In genomic region chr16:93920673-93921072, GRCm38 (mm10) we compare ENCODE assay signal across 25 mouse cellular contexts. TPM values are rescaled to one million over a fixed set of nuclear protein-coding genes. Genes with fewer than 3 reads are reported as not detected.
DNase-seq lines count a peak whose midpoint lies in the region; ATAC-seq and TF ChIP-seq lines count a peak whose summit lies in the region.
"Had no signal": no experiment of that assay in that cellular context is flagged by ENCODE, and none has a peak within 500 bp of the region (broad histone marks: within the 10 kb centered on the region; RNA-seq: fewer than 3 reads in every experiment).

No protein-coding gene starts in this region.

- TF ChIP-seq CTCF in midbrain, postnatal 0 days (IDR thresholded peaks at IDR 0.05), result no peak
- no peak for TF ChIP-seq CTCF in CH12.LX (conservative IDR thresholded peaks at IDR 0.05 in 1 of 2, IDR thresholded peaks at IDR 0.05 in 1 of 2; ENCODE audit: low read depth in 2 of 2, low read length in 2 of 2)

- WGBS in kidney, embryonic 15.5 days, result 64% methylated on average over 4 of the region's 4 CpGs
- 71% methylated on average over 4 of the region's 4 CpGs for WGBS in kidney, embryonic 16.5 days
- 83% methylated on average over 4 of the region's 4 CpGs for WGBS in midbrain, embryonic 11.5 days
- 87% methylated on average over 4 of the region's 4 CpGs for WGBS in midbrain, postnatal 0 days
- WGBS in hindbrain, embryonic 14.5 days, result 79% methylated on average over 4 of the region's 4 CpGs

- no peak for ATAC-seq in kidney, embryonic 15.5 days (replicated peaks; ENCODE audit: low FRiP score)
- no peak for ATAC-seq in kidney, embryonic 16.5 days (ENCODE audit: low FRiP score, low TSS enrichment)
- ATAC-seq in midbrain, embryonic 11.5 days (ENCODE audit: low FRiP score), result no peak
- ATAC-seq in midbrain, postnatal 0 days (ENCODE audit: low FRiP score), result no peak
- no peak for ATAC-seq in hindbrain, embryonic 14.5 days (ENCODE audit: low FRiP score)
- ATAC-seq: CD4-positive, CD25-positive, alpha-beta regulatory T cell, adult 4 months; forebrain, embryonic 14.5 days; forebrain, embryonic 16.5 days had no signal

- no peak overlapping the region for H3K4me3 ChIP-seq in kidney, embryonic 15.5 days (replicated peaks)
- no peak overlapping the region for H3K4me3 ChIP-seq in kidney, embryonic 16.5 days (ENCODE audit: low read length)
- no peak overlapping the region for H3K4me3 ChIP-seq in midbrain, embryonic 11.5 days (ENCODE audit: low read depth, low read length)
- H3K4me3 ChIP-seq in midbrain, postnatal 0 days (ENCODE audit: low read depth, low read length), result no peak overlapping the region
- no peak overlapping the region for H3K4me3 ChIP-seq in CH12.LX (replicated peaks in 1 of 3; ENCODE audit: low read depth in 2 of 3, low read length in 2 of 3, poor library complexity in 1 of 3)
- H3K4me3 ChIP-seq in hindbrain, embryonic 14.5 days (replicated peaks; ENCODE audit: low read length), result no peak overlapping the region
- H3K4me3 ChIP-seq: embryonic facial prominence, embryonic 13.5 days; embryonic facial prominence, embryonic 15.5 days; erythroblast, embryonic 14.5 days; forebrain, embryonic 10.5 days; forebrain, embryonic 12.5 days had no signal

- no peak overlapping the region for H3K9ac ChIP-seq in kidney, embryonic 15.5 days
- no peak overlapping the region for H3K9ac ChIP-seq in kidney, embryonic 16.5 days (replicated peaks; ENCODE audit: low read length)
- no peak overlapping the region for H3K9ac ChIP-seq in midbrain, embryonic 11.5 days (ENCODE audit: low read length)
- H3K9ac ChIP-seq in midbrain, postnatal 0 days (replicated peaks; ENCODE audit: low read length, poor library complexity, severe bottlenecking), result no peak overlapping the region
- no peak overlapping the region for H3K9ac ChIP-seq in CH12.LX (ENCODE audit: insufficient read depth, low read depth)
- H3K9ac ChIP-seq in hindbrain, embryonic 14.5 days, result no peak overlapping the region
- H3K9ac ChIP-seq: embryonic facial prominence, embryonic 13.5 days; embryonic facial prominence, embryonic 15.5 days; forebrain, embryonic 12.5 days had no signal

- no peaks in the 10 kb centered on the region for H3K9me3 ChIP-seq in kidney, embryonic 15.5 days (replicated peaks)
- H3K9me3 ChIP-seq in kidney, embryonic 16.5 days (ENCODE audit: low read length), result no peaks in the 10 kb centered on the region
- no peaks in the 10 kb centered on the region for H3K9me3 ChIP-seq in midbrain, embryonic 11.5 days (ENCODE audit: control insufficient read depth, low read length)
- H3K9me3 ChIP-seq in midbrain, postnatal 0 days (ENCODE audit: low read length), result no peaks in the 10 kb centered on the region
- H3K9me3 ChIP-seq in CH12.LX (replicated peaks; ENCODE audit: low read length), result no peaks in the 10 kb centered on the region
- H3K9me3 ChIP-seq in hindbrain, embryonic 14.5 days (ENCODE audit: control insufficient read depth, low read length), result no peaks in the 10 kb centered on the region
- H3K9me3 ChIP-seq: embryonic facial prominence, embryonic 13.5 days; embryonic facial prominence, embryonic 15.5 days; forebrain, embryonic 10.5 days; forebrain, embryonic 12.5 days had no signal

- in situ Hi-C loops in CH12.LX (cut with MboI; ENCODE audit: low pct_ligation_motif_present, low pct_unique_long_range_greater_than_20kb, low sequenced_read_pairs), result no loop called here

- dilution Hi-C loops in CH12.LX (cut with MboI; ENCODE audit: extremely low pct_ligation_motif_present, extremely low pct_unique_long_range_greater_than_20kb, low sequenced_read_pairs), result no loop called here

- peak; percentile 33 for DNase-seq in midbrain, embryonic 11.5 days (ENCODE audit: low spot score, missing footprints)
- DNase-seq in midbrain, postnatal 0 days (ENCODE audit: low spot score), result no peak
- no peak for DNase-seq in CH12.LX (ENCODE audit: extremely low read depth)
- no peak for DNase-seq in hindbrain, embryonic 14.5 days (ENCODE audit: low spot score)
- DNase-seq in ovary, postnatal 14 days (ENCODE audit: low spot score), result no peak
- DNase-seq: adrenal gland, adult 2 months; adrenal gland, postnatal 10 days; adrenal gland, postnatal 25 days; cerebellum, adult 11 months; cerebellum, adult 18-20 months; cerebellum, adult 8-10 months; cerebellum, adult 9-11 months; cerebellum, postnatal 14 days; cerebellum, postnatal 36 days; embryo, embryonic 11 days had no signal

- no peak for TF ChIP-seq EP300 in CH12.LX (IDR thresholded peaks at IDR 0.05; ENCODE audit: low read length)

- no peaks in the 10 kb centered on the region for H3K79me2 ChIP-seq in CH12.LX (replicated peaks; ENCODE audit: control insufficient read depth, extremely low read depth, insufficient read depth, poor library complexity, severe bottlenecking)

- no peaks in the 10 kb centered on the region for H3K27me3 ChIP-seq in kidney, embryonic 15.5 days
- no peaks in the 10 kb centered on the region; the same call in 1 of the 2 replicates for H3K27me3 ChIP-seq in kidney, embryonic 16.5 days (ENCODE audit: insufficient read depth, low read length)
- no peaks in the 10 kb centered on the region for H3K27me3 ChIP-seq in midbrain, embryonic 11.5 days (ENCODE audit: control insufficient read depth, insufficient read depth, low read length)
- H3K27me3 ChIP-seq in midbrain, postnatal 0 days (ENCODE audit: insufficient read depth, low read length), result no peaks in the 10 kb centered on the region
- no peaks in the 10 kb centered on the region for H3K27me3 ChIP-seq in CH12.LX (replicated peaks)
- no peaks in the 10 kb centered on the region for H3K27me3 ChIP-seq in hindbrain, embryonic 14.5 days (ENCODE audit: control insufficient read depth, insufficient read depth, low read length)
- H3K27me3 ChIP-seq: embryonic facial prominence, embryonic 13.5 days; embryonic facial prominence, embryonic 15.5 days had no signal

- TF ChIP-seq RAD21 in CH12.LX (IDR thresholded peaks at IDR 0.05; ENCODE audit: low read depth, low read length), result no peak

- no peaks in the 10 kb centered on the region for H3K36me3 ChIP-seq in kidney, embryonic 15.5 days
- no peaks in the 10 kb centered on the region for H3K36me3 ChIP-seq in kidney, embryonic 16.5 days (ENCODE audit: insufficient read depth, low read length)
- no peaks in the 10 kb centered on the region for H3K36me3 ChIP-seq in midbrain, embryonic 11.5 days (ENCODE audit: control insufficient read depth, insufficient read depth, low read length)
- H3K36me3 ChIP-seq in midbrain, postnatal 0 days (ENCODE audit: insufficient read depth, low read length), result no peaks in the 10 kb centered on the region
- no peaks in the 10 kb centered on the region for H3K36me3 ChIP-seq in CH12.LX (replicated peaks in 1 of 2; ENCODE audit: control insufficient read depth in 1 of 2, insufficient read depth in 1 of 2, low read length in 1 of 2)
- no peaks in the 10 kb centered on the region for H3K36me3 ChIP-seq in hindbrain, embryonic 14.5 days (replicated peaks; ENCODE audit: control insufficient read depth, insufficient read depth)
- H3K36me3 ChIP-seq: embryonic facial prominence, embryonic 13.5 days; embryonic facial prominence, embryonic 15.5 days; forebrain, embryonic 10.5 days; forebrain, embryonic 12.5 days had no signal

- H3K4me2 ChIP-seq in kidney, embryonic 15.5 days, result no peak overlapping the region
- H3K4me2 ChIP-seq in kidney, embryonic 16.5 days (replicated peaks; ENCODE audit: low read depth, low read length), result no peak overlapping the region
- H3K4me2 ChIP-seq in midbrain, embryonic 11.5 days, result no peak overlapping the region
- H3K4me2 ChIP-seq in midbrain, postnatal 0 days (ENCODE audit: low read depth, low read length, poor library complexity, severe bottlenecking), result no peak overlapping the region
- H3K4me2 ChIP-seq in CH12.LX (ENCODE audit: insufficient read depth, low read depth, poor library complexity, severe bottlenecking), result no peak overlapping the region
- no peak overlapping the region for H3K4me2 ChIP-seq in hindbrain, embryonic 14.5 days (replicated peaks)
- H3K4me2 ChIP-seq: embryonic facial prominence, embryonic 13.5 days; embryonic facial prominence, embryonic 15.5 days; forebrain, embryonic 12.5 days had no signal

- TF ChIP-seq POLR2A in CH12.LX (IDR thresholded peaks at IDR 0.05; ENCODE audit: low read depth, low read length), result no peak

- peak overlapping the region; percentile 34; the same call in 1 of the 2 replicates for H3K27ac ChIP-seq in kidney, embryonic 15.5 days
- H3K27ac ChIP-seq in kidney, embryonic 16.5 days (ENCODE audit: low read length), result no peak overlapping the region
- no peak overlapping the region for H3K27ac ChIP-seq in midbrain, embryonic 11.5 days (ENCODE audit: low read depth, low read length)
- H3K27ac ChIP-seq in midbrain, postnatal 0 days (ENCODE audit: low read depth, low read length), result no peak overlapping the region
- H3K27ac ChIP-seq in CH12.LX (ENCODE audit: insufficient read depth, low read depth), result peak overlapping the region; percentile 12; the same call in 1 of the 2 replicates
- no peak overlapping the region for H3K27ac ChIP-seq in hindbrain, embryonic 14.5 days
- H3K27ac ChIP-seq: embryonic facial prominence, embryonic 13.5 days; embryonic facial prominence, embryonic 15.5 days; forebrain, embryonic 10.5 days; forebrain, embryonic 12.5 days had no signal

- H3K4me1 ChIP-seq in kidney, embryonic 15.5 days, result peaks cover 35% of the 10 kb centered on the region
- H3K4me1 ChIP-seq in kidney, embryonic 16.5 days (ENCODE audit: insufficient read depth, low read length), result peaks cover 16% of the 10 kb centered on the region
- H3K4me1 ChIP-seq in midbrain, embryonic 11.5 days (ENCODE audit: control insufficient read depth, insufficient read depth, low read length), result no peaks in the 10 kb centered on the region
- H3K4me1 ChIP-seq in midbrain, postnatal 0 days (ENCODE audit: insufficient read depth, low read length), result no peaks in the 10 kb centered on the region
- peaks cover 46 to 86% of the 10 kb centered on the region in 2 experiments for H3K4me1 ChIP-seq in CH12.LX (ENCODE audit: control insufficient read depth in 1 of 2, insufficient read depth in 2 of 2)
- H3K4me1 ChIP-seq in hindbrain, embryonic 14.5 days (replicated peaks; ENCODE audit: control insufficient read depth, insufficient read depth, low read length), result no peaks in the 10 kb centered on the region
- H3K4me1 ChIP-seq: embryonic facial prominence, embryonic 15.5 days had no signal

TF ChIP-seq in CH12.LX, 34 proteins besides CTCF, POLR2A, EP300 and RAD21 (continues in another document):
- TF ChIP-seq CHD1 (IDR thresholded peaks at IDR 0.05; ENCODE audit: low read depth, low read length) (no peak), IRF4 (IDR thresholded peaks at IDR 0.05; ENCODE audit: low read depth, low read length) (no peak)

RNA-seq across cellular contexts. Expression of gene Chaf1b, which starts 37.0 kb away (rescaled TPM):
- polyA plus RNA-seq in kidney, embryonic 15.5 days (2015; fragmentation: Nextera tagmentation; extraction: Ambion mirVana), result 74.8 and 78.9 TPM in 2 replicates
- 70.3 and 72.1 TPM in 2 replicates for polyA plus RNA-seq in kidney, embryonic 16.5 days (2015; fragmentation: Nextera tagmentation; extraction: Ambion mirVana)
- polyA plus RNA-seq in midbrain, embryonic 11.5 days (2014; fragmentation: Nextera tagmentation; extraction: Ambion mirVana), result 99.8 and 102 TPM in 2 replicates
- total RNA-seq in midbrain, postnatal 0 days (2014; rRNA removed), result 7.6 and 9.3 TPM in 2 replicates
- polyA plus RNA-seq in midbrain, postnatal 0 days (2015; fragmentation: Nextera tagmentation; extraction: Ambion mirVana), result 11.6 and 12.0 TPM in 2 replicates
- total RNA-seq in CH12.LX (2012; rRNA removed) (46.7 and 58.6 TPM in 2 replicates), CH12.LX (2014; rRNA removed) (74.8 and 76.2 TPM in 2 replicates)
- 82.0 and 84.0 TPM in 2 replicates for polyA plus RNA-seq in CH12.LX (2012; ENCODE audit: insufficient read length, low read depth)
- polyA plus RNA-seq in hindbrain, embryonic 14.5 days (2014; fragmentation: Nextera tagmentation; extraction: Ambion mirVana), result 19.9 and 21.2 TPM in 2 replicates

Comparison
In these comparisons a context has a peak if more than half of its experiments do, and no peak if none do; other contexts are left out.
1. H3K27ac ChIP-seq: peak in kidney, embryonic 15.5 days (single experiment) and CH12.LX (single experiment); none in kidney, embryonic 16.5 days (single experiment), midbrain, embryonic 11.5 days (single experiment), midbrain, postnatal 0 days (single experiment) and hindbrain, embryonic 14.5 days (single experiment).